Mouse (Mus musculus) limb, embryonic 14.5 days (tissue): ENCODE measurements around the gene Arhgap42. TPM values are rescaled to one million over a fixed set of nuclear protein-coding genes. Genes with fewer than 3 reads are reported as not detected.

Experiments
- ATAC-seq: fragments of 200-750 bp; cut with Nextera tagmentation; 2 replicates; pipeline ENCODE4 v1.8.0; 2017; ENCODE audit warnings: low read depth, moderate number of reproducible peaks, moderate TSS enrichment; ENCODE audit not compliant: low FRiP score
- DNase-seq: peaks from one replicate; pipeline ENCODE4 v3.0.0-alpha.2; 2015; ENCODE audit warnings: low spot score
- H3K27ac ChIP-seq: fragments of 300-500 bp; sonication (generic); replicated peaks from 2 replicates; pipeline ENCODE4 v1.5.1; 2014; ENCODE audit warnings: low read depth, mild to moderate bottlenecking, low read length, moderate library complexity, mixed read lengths
- H3K27me3 ChIP-seq: fragments of 300-500 bp; sonication (generic); 2 replicates; pipeline ENCODE4 v1.6.1; 2014; ENCODE audit warnings: low read length, mixed read lengths; ENCODE audit not compliant: control insufficient read depth, insufficient read depth
- H3K36me3 ChIP-seq: fragments of 300-500 bp; sonication (generic); 2 replicates; pipeline ENCODE4 v1.6.1; 2014; ENCODE audit warnings: mild to moderate bottlenecking, low read length, moderate library complexity, mixed read lengths; ENCODE audit not compliant: control insufficient read depth, insufficient read depth
- H3K4me1 ChIP-seq: fragments of 300-500 bp; sonication (generic); 2 replicates; pipeline ENCODE4 v1.6.1; 2014; ENCODE audit warnings: antibody characterized with exemption, low read length, mixed read lengths; ENCODE audit not compliant: control insufficient read depth, insufficient read depth
- H3K4me2 ChIP-seq: fragments of 300-500 bp; sonication (generic); replicated peaks from 2 replicates; pipeline ENCODE4 v1.6.1; 2014; ENCODE audit warnings: low read depth, mild to moderate bottlenecking, low read length, moderate library complexity; ENCODE audit not compliant: severe bottlenecking
- H3K4me3 ChIP-seq: fragments of 300-500 bp; sonication (generic); replicated peaks from 2 replicates; pipeline ENCODE4 v1.5.1; 2014; ENCODE audit warnings: low read length
- H3K9ac ChIP-seq: fragments of 300-500 bp; sonication (generic); 2 replicates; pipeline ENCODE4 v1.6.1; 2014; ENCODE audit warnings: mild to moderate bottlenecking, low read depth, low read length, moderate library complexity; ENCODE audit not compliant: severe bottlenecking
- H3K9me3 ChIP-seq: fragments of 300-500 bp; sonication (generic); 2 replicates; pipeline ENCODE4 v1.6.1; 2016; ENCODE audit warnings: low read length; ENCODE audit not compliant: control insufficient read depth
- POLR2A ChIP-seq: fragments of 200-500 bp; IDR thresholded peaks from 2 replicates; pipeline ENCODE4 v1.8.0; 2012; ENCODE audit warnings: inconsistent platforms, mild to moderate bottlenecking, moderate library complexity, borderline replicate concordance; ENCODE audit not compliant: insufficient read depth, insufficient read length; ENCODE audit errors: extremely low read depth
- WGBS: fragments of 180-500 bp; shearing (Covaris S2); extraction: QIAGEN DNeasy Blood & Tissue Kit; methylation state at CpG from one replicate; pipeline ENCODE4 v1.1.7; 2014; 5-methylcytosine and 5-hydroxymethylcytosine counted together
- polyA plus RNA-seq, 2 experiments: library from polyadenylated mRNA; depleted of rRNA in 1 of 2; stranded (reverse) in 1 of 2; unstranded in 1 of 2; fragments of >200 nt; fragmentation: Nextera tagmentation in 1 of 2; extraction: Ambion mirVana in 1 of 2; gene quantifications; 2 replicates each; pipeline versions ENCODE4 v1.2.1 to v1.2.3; 2012 to 2014

Gene Arhgap42
- polyA plus RNA-seq, 2 experiments: 21.3 to 40.5 TPM

DNA sequence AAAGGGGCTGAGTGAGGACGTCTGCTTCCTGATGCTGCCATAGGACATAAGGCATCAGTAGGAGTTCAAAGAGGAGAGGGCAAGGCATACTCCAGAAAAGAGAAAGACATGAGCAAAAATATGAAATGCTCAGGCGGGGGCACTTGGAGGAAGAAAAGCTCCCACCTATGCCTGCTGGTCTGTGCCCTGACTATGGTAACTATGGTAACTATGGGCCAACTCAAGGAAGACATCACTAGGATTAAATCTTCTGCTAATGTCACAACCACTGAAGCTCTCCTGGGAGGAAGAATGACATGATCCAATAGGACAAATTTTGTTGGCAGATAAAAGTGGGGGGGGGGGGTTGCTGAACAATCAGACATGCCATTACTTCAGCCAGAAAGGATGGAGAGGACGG lies 124.6 kb downstream of the Arhgap42 start:
- Histone ChIP-seq H3K4me3 (no peak overlapping the region), H3K4me2 (no peak overlapping the region), H3K4me1 (no peaks in the 10 kb centered on the region), H3K27ac (no peak overlapping the region), H3K36me3 (0 out of 2 replicates have a peak, but pooled peaks cover 4% of the 10 kb centered on the region), H3K27me3 (no peaks in the 10 kb centered on the region), H3K9me3 (no peaks in the 10 kb centered on the region), H3K9ac (no peak overlapping the region)
- ATAC-seq: no peak
- TF ChIP-seq POLR2A: no peak
- WGBS: 82% methylated on average over 3 of the region's 3 CpGs
- no peak for DNase-seq

DNA sequence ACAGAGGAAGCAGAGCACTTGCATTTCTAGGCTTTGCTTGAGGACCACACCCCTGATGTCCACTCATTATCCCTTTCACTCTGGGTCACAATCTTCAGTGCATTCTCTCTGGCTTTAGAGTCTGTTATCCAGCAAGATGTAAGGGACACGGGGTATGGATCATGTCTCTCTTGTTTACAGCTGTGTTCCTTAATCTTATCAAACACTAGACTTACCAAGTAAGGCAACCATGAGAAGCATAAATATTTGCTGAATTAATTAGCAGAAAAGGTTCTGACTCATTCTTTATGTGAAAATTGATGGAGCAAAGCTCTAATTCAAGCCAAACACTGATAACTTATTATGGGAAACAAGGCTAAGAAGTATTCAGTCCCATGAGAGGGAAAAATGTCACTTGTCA lies 125.1 kb downstream of the Arhgap42 start:
- DNase-seq (no peak), ATAC-seq (no peak)
- 97% methylated on average over 1 of the region's 1 CpGs for WGBS
- no peak overlapping the region for H3K9ac ChIP-seq
- no peak overlapping the region for H3K27ac ChIP-seq
- H3K9me3 ChIP-seq: no peaks in the 10 kb centered on the region
- TF ChIP-seq POLR2A: no peak
- H3K4me1 ChIP-seq: no peaks in the 10 kb centered on the region
- no peak overlapping the region for H3K4me2 ChIP-seq
- H3K4me3 ChIP-seq: no peak overlapping the region
- 0 out of 2 replicates have a peak, but pooled peaks cover 4% of the 10 kb centered on the region for H3K36me3 ChIP-seq
- H3K27me3 ChIP-seq: no peaks in the 10 kb centered on the region

GRCm38 (mm10) chr9:9112921-9113320 lies 126.0 kb downstream of the Arhgap42 start:
- Histone ChIP-seq H3K27ac (no peak overlapping the region), H3K4me1 (no peaks in the 10 kb centered on the region), H3K9me3 (no peaks in the 10 kb centered on the region), H3K4me3 (no peak overlapping the region), H3K27me3 (no peaks in the 10 kb centered on the region), H3K4me2 (no peak overlapping the region), H3K9ac (no peak overlapping the region), H3K36me3 (0 out of 2 replicates have a peak, but pooled peaks cover 4% of the 10 kb centered on the region)
- DNase-seq (no peak), ATAC-seq (no peak)
- no peak for TF ChIP-seq POLR2A
- WGBS: 85% methylated on average over 4 of the region's 4 CpGs

DNA sequence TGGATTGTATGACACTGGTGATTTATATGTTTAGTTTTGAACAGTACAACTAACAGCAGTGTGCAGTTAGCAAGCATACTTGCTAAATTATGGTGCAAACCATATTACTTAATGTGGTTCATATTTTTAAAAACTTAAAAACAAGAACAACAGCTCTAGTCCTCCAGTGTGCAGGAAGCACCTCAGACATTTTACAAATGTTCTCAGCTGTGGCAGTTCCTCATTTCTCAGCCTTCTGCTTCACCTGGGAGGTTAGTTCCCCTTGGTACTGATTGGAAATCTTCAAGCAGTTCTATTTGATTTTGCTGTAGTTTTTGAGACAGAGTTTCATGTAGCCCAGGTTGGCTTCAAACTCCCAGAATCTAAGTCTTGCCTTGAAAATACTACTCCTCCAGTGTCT lies 131.2 kb downstream of the Arhgap42 start:
- no peak overlapping the region for H3K4me3 ChIP-seq
- H3K36me3 ChIP-seq: no peaks in the 10 kb centered on the region
- H3K9ac ChIP-seq: no peak overlapping the region
- no peaks in the 10 kb centered on the region for H3K27me3 ChIP-seq
- DNase-seq (no peak), ATAC-seq (no peak)
- H3K4me2 ChIP-seq: no peak overlapping the region
- no peak overlapping the region for H3K27ac ChIP-seq
- no peaks in the 10 kb centered on the region for H3K9me3 ChIP-seq
- no peaks in the 10 kb centered on the region for H3K4me1 ChIP-seq
- TF ChIP-seq POLR2A: no peak

DNA sequence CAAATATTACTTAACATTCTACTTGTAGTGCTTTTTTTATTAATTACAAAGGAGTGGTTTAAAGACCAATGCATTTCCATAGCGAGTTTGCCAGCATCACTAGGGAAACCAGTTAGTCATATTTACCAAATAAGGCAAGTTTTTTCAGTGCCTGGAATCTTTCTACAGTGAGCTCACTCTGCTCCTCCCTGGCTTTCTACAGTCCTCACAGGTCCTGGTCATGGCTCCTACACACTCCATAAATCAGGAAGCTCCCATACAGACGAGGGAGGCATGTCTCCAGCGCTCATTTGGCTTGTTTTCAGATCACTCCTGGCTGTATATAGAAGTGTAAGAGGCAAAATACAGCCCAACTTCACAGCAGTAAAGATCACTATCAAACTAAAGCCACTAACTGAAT lies 134.1 kb downstream of the Arhgap42 start:
- Histone ChIP-seq H3K27ac (no peak overlapping the region), H3K27me3 (no peaks in the 10 kb centered on the region), H3K9me3 (no peaks in the 10 kb centered on the region), H3K4me3 (no peak overlapping the region), H3K4me2 (no peak overlapping the region), H3K4me1 (no peaks in the 10 kb centered on the region), H3K9ac (no peak overlapping the region), H3K36me3 (no peaks in the 10 kb centered on the region)
- no peak for ATAC-seq
- no peak for TF ChIP-seq POLR2A
- WGBS: 47% methylated on average over 3 of the region's 3 CpGs
- DNase-seq: peak; percentile 64

- no peak overlapping the region for H3K4me2 ChIP-seq
- no peak overlapping the region for H3K4me3 ChIP-seq
- no peaks in the 10 kb centered on the region for H3K27me3 ChIP-seq
- no peaks in the 10 kb centered on the region for H3K36me3 ChIP-seq
- ATAC-seq: no peak
- H3K9me3 ChIP-seq: no peaks in the 10 kb centered on the region
- no peak overlapping the region for H3K9ac ChIP-seq
- WGBS: 92% methylated on average over 2 of the region's 2 CpGs
- no peak for DNase-seq
- no peak for TF ChIP-seq POLR2A
- no peaks in the 10 kb centered on the region for H3K4me1 ChIP-seq
- H3K27ac ChIP-seq: no peak overlapping the region
Observed at GRCm38 (mm10) chr9:9102158-9102514, 136.8 kb downstream of the Arhgap42 start.
